Mouse (Mus musculus) liver, postnatal 0 days (tissue): ENCODE data around the gene Mrgprx1. TPM values are rescaled to one million over a fixed set of nuclear protein-coding genes. Genes with fewer than 3 reads are reported as not detected.

Experiments used
- ATAC-seq: fragments of 200-750 bp; cut with Nextera tagmentation; 2 replicates; pipeline ENCODE4 v1.8.0; 2017; ENCODE audit warnings: mild to moderate bottlenecking, moderate library complexity
- DNase-seq: peaks from one replicate; pipeline ENCODE4 v3.0.0-alpha.2; 2016
- H3K27ac ChIP-seq: fragments of 300-500 bp; sonication (generic); 2 replicates; pipeline ENCODE4 v1.5.1; 2014; ENCODE audit warnings: antibody characterized with exemption, moderate library complexity, mild to moderate bottlenecking, low read depth
- H3K27me3 ChIP-seq: fragments of 300-500 bp; sonication (generic); 2 replicates; pipeline ENCODE4 v1.6.1; 2014; ENCODE audit warnings: low read length, control low read depth, mixed read lengths; ENCODE audit not compliant: insufficient read depth
- H3K36me3 ChIP-seq: fragments of 300-500 bp; sonication (generic); replicated peaks from 2 replicates; pipeline ENCODE4 v1.6.1; 2014; ENCODE audit warnings: mild to moderate bottlenecking, control low read depth, low read length, moderate library complexity, mixed read lengths; ENCODE audit not compliant: insufficient read depth
- H3K4me1 ChIP-seq: fragments of 300-500 bp; sonication (generic); 2 replicates; pipeline ENCODE4 v1.6.1; 2014; ENCODE audit warnings: antibody characterized with exemption, mild to moderate bottlenecking, control low read depth; ENCODE audit not compliant: insufficient read depth
- H3K4me2 ChIP-seq: fragments of 300-500 bp; sonication (generic); 2 replicates; pipeline ENCODE4 v1.6.1; 2014; ENCODE audit warnings: low read depth, mild to moderate bottlenecking, low read length, moderate library complexity, mixed read lengths
- H3K4me3 ChIP-seq: fragments of 300-500 bp; sonication (generic); 2 replicates; pipeline ENCODE4 v1.5.1; 2014; ENCODE audit warnings: low read depth, low read length
- H3K9ac ChIP-seq: fragments of 300-500 bp; sonication (generic); replicated peaks from 2 replicates; pipeline ENCODE4 v1.6.1; 2014; ENCODE audit warnings: mild to moderate bottlenecking, moderate library complexity
- H3K9me3 ChIP-seq: fragments of 300-500 bp; sonication (generic); 2 replicates; pipeline ENCODE4 v1.6.1; 2016; ENCODE audit warnings: mild to moderate bottlenecking, control low read depth, low read length, mixed read lengths
- CTCF ChIP-seq: sonication (generic); IDR thresholded peaks from 2 replicates; pipeline ENCODE4 v1.5.1; 2016; ENCODE audit warnings: antibody characterized with exemption, low read depth
- EP300 ChIP-seq: IDR thresholded peaks from 2 replicates; pipeline ENCODE4 v1.6.1; 2016; ENCODE audit warnings: antibody characterized with exemption, low read depth, mild to moderate bottlenecking
- WGBS: fragments of 180-500 bp; shearing (Covaris S2); extraction: QIAGEN DNeasy Blood & Tissue Kit; methylation state at CpG from one replicate; pipeline ENCODE4 v1.1.7; 2014; ENCODE audit not compliant: insufficient replicate concordance; 5-methylcytosine and 5-hydroxymethylcytosine counted together
- polyA plus RNA-seq: library from polyadenylated mRNA; unstranded; fragments of >200 nt; fragmentation: Nextera tagmentation; extraction: Ambion mirVana; gene quantifications from 2 replicates; pipeline ENCODE4 v1.2.1, GENCODE M21; 2015

The Mrgprx1 gene
- polyA plus RNA-seq, 1 experiment from 2014 or later: not detected

DNA sequence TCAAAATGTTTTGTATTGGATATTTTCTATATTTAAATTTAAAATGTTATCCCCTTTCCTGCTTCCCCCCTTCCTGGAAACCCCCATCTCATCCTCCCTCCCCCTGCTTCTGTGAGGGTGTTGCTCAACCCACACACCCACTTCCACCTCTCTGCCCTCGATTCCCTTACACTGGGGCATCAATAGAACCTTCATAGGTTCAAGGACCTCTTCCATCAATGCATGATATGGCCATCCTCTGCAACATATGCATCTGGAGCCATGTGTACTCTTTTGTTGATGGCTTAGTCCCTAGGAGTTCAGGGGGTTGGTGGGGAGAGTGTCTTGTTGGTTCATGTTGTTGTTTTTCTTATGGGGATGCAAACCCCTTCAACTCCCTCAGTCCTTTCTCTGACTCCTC, 45.4 kb downstream of the Mrgprx1 start, which contains the start of gene Mrgpra4:
Mrgpra4 (minus strand) TSS at position 101 of the 400 bp plus-strand sequence.
- H3K36me3 ChIP-seq: no peaks in the 10 kb centered on the region
- no peaks in the 10 kb centered on the region for H3K9me3 ChIP-seq
- no peak within 1 kb of the TSS for H3K4me2 ChIP-seq
- DNase-seq (no peak), ATAC-seq (no peak)
- H3K4me3 ChIP-seq: no peak within 1 kb of the TSS
- 56% methylated on average over 1 of the region's 1 CpGs for WGBS
- no peak for TF ChIP-seq CTCF
- TF ChIP-seq EP300: no peak
- H3K4me1 ChIP-seq: no peaks in the 10 kb centered on the region
- H3K9ac ChIP-seq: no peak within 1 kb of the TSS
- H3K27ac ChIP-seq: no peak within 1 kb of the TSS
- H3K27me3 ChIP-seq: no peaks in the 10 kb centered on the region

Other genes starting within 250 kb of the Mrgprx1 start
- gene Mrgpra4, start 45.5 kb downstream of the Mrgprx1 start, polyA plus RNA-seq: not detected in 2 replicates
- gene Mrgprb5, start 141.4 kb upstream of the Mrgprx1 start, polyA plus RNA-seq: not detected in 2 replicates
- gene Mrgprb4, start 171.7 kb upstream of the Mrgprx1 start, polyA plus RNA-seq: not detected in 2 replicates